Mouse (Mus musculus): ENCODE measurements around the gene Gm7579. TPM values are rescaled to one million over a fixed set of nuclear protein-coding genes. Genes with fewer than 3 reads are reported as not detected.

The Gm7579 gene
- polyA plus RNA-seq (2015; fragmentation: Illumina TruSeq; extraction: RNeasy Lipid Tissue Mini Kit (QIAGEN cat#74804); ENCODE audit: insufficient read depth, low replicate concordance), result not detected

GRCm38 (mm10) chr7:142211559-142211958 is at the start of gene Gm7579:
Gene Gm7579, plus strand, starts transcription at chr7:142211859.

GRCm38 (mm10) chr7:142165639-142166038 is 46.0 kb upstream of the Gm7579 start, which contains the start of gene Gm4553:
Gene Gm4553, minus strand, starts transcription at chr7:142165739.

GRCm38 (mm10) chr7:142175905-142176304 is 35.8 kb upstream of the Gm7579 start, which contains the start of gene Krtap5-2:
Gene Krtap5-2, minus strand, starts transcription at chr7:142176005.

DNA sequence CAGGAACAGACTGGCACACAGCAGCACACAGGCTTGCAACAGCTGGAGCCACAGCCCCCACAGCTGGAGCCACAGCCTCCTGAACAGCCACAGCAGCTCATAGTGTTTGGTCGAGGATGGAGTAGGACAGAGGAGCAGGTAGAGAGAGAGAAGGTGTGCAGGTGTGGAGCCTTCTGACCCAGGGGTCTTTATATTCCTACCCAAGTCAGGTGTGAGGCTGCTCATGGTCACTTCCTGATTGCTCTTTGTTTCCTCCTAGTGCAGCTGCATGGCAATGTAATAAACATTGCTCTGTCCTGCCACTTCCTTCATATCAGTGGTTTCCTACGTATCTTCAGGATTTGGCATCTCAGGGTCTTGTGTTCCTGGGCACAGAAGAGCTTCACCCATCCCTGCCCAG is 21.4 kb upstream of the Gm7579 start, which contains the start of gene Gm10153:
Gene Gm10153, minus strand, starts transcription at position 101 of the 400 bp plus-strand sequence.

GRCm38 (mm10) chr7:142201064-142201463 is 10.6 kb upstream of the Gm7579 start, which contains the start of gene Krtap5-3:
Gene Krtap5-3, plus strand, starts transcription at chr7:142201364.

DNA sequence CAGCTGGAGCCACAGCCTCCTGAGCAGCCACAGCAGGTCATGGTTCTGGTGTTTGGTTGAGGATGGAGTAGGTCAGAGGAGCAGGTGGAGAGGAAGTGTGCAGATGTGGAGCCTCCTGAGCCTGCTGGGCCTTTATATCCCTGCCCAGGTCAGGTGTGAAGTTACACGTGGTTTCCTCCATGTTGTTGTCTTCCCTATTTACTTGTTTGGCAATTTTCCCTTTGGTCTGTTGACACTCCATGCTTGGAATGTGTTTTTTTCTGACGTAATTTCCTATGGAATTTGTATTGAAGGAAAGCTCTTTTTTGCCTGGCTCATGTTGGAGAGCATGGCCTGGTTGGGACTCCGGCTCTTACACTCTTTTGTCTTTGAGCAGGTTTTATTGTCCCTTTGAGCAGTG is 18.2 kb downstream of the Gm7579 start, which contains the start of gene Krtap5-5:
Gene Krtap5-5, minus strand, starts transcription at position 101 of the 400 bp plus-strand sequence.

DNA sequence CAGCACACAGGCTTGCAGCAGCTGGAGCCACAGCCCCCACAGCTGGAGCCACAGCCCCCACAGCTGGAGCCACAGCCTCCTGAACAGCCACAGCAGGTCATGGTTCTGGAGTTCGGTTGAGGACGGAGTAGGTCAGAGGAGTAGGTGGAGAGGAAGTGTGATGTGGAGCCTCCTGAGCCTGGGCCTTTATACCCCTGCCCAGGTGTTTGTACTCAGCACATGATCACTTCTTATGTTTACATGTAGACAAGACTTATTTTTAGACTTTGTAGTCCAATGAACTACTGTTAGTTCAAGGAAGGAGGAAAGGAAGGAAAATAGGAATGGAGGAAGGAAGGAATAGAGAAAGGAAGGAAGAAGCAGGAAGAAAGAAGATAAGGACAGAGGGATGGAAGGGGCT is 29.3 kb downstream of the Gm7579 start, which contains the start of gene Gm40460:
Gene Gm40460, minus strand, starts transcription at position 101 of the 400 bp plus-strand sequence.

DNA sequence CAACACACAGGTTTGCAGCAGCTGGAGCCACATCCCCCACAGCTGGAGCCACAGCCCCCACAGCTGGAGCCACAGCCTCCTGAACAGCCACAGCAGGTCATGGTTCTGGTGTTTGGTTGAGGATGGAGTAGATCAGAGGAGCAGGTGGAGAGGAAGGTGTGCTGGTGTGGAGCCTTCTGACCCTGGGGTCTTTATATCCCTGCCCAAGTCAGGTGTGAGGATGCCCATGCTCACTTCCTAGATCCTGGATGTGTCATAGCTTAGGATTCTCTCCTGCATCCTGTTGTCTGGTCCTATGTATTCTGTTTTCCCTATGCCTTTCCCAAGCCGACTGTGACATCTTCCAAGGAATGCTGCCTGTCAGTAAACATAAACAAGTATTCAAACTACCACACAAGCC is 46.6 kb downstream of the Gm7579 start, which contains the start of gene Gm2431:
Gene Gm2431, minus strand, starts transcription at position 101 of the 400 bp plus-strand sequence.

Other genes with a start within 250 kb of the Gm7579 start
- 34.7 TPM for gene Mob2, start 150.8 kb upstream of the Gm7579 start, polyA plus RNA-seq (2015; fragmentation: Illumina TruSeq; extraction: RNeasy Lipid Tissue Mini Kit (QIAGEN cat#74804); ENCODE audit: insufficient read depth, low replicate concordance)
- gene Dusp8, start 116.0 kb upstream of the Gm7579 start, polyA plus RNA-seq (2015; fragmentation: Illumina TruSeq; extraction: RNeasy Lipid Tissue Mini Kit (QIAGEN cat#74804); ENCODE audit: insufficient read depth, low replicate concordance), result 0.88 TPM
- not detected for gene Gm45618, start 91.1 kb upstream of the Gm7579 start, polyA plus RNA-seq (2015; fragmentation: Illumina TruSeq; extraction: RNeasy Lipid Tissue Mini Kit (QIAGEN cat#74804); ENCODE audit: insufficient read depth, low replicate concordance)
- not detected for gene Gm39115, start 75.8 kb upstream of the Gm7579 start, polyA plus RNA-seq (2015; fragmentation: Illumina TruSeq; extraction: RNeasy Lipid Tissue Mini Kit (QIAGEN cat#74804); ENCODE audit: insufficient read depth, low replicate concordance)
- not detected for gene Gm45337, start 67.3 kb upstream of the Gm7579 start, polyA plus RNA-seq (2015; fragmentation: Illumina TruSeq; extraction: RNeasy Lipid Tissue Mini Kit (QIAGEN cat#74804); ENCODE audit: insufficient read depth, low replicate concordance)
- not detected for gene Gm29735, start 54.7 kb upstream of the Gm7579 start, polyA plus RNA-seq (2015; fragmentation: Illumina TruSeq; extraction: RNeasy Lipid Tissue Mini Kit (QIAGEN cat#74804); ENCODE audit: insufficient read depth, low replicate concordance)
- gene Gm4553, start 46.1 kb upstream of the Gm7579 start, polyA plus RNA-seq (2015; fragmentation: Illumina TruSeq; extraction: RNeasy Lipid Tissue Mini Kit (QIAGEN cat#74804); ENCODE audit: insufficient read depth, low replicate concordance), result not detected
- gene Krtap5-2, start 35.9 kb upstream of the Gm7579 start, polyA plus RNA-seq (2015; fragmentation: Illumina TruSeq; extraction: RNeasy Lipid Tissue Mini Kit (QIAGEN cat#74804); ENCODE audit: insufficient read depth, low replicate concordance), result not detected
- not detected for gene Gm10153, start 21.5 kb upstream of the Gm7579 start, polyA plus RNA-seq (2015; fragmentation: Illumina TruSeq; extraction: RNeasy Lipid Tissue Mini Kit (QIAGEN cat#74804); ENCODE audit: insufficient read depth, low replicate concordance)
- not detected for gene Krtap5-3, start 10.5 kb upstream of the Gm7579 start, polyA plus RNA-seq (2015; fragmentation: Illumina TruSeq; extraction: RNeasy Lipid Tissue Mini Kit (QIAGEN cat#74804); ENCODE audit: insufficient read depth, low replicate concordance)
- gene Krtap5-5, start 18.1 kb downstream of the Gm7579 start, polyA plus RNA-seq (2015; fragmentation: Illumina TruSeq; extraction: RNeasy Lipid Tissue Mini Kit (QIAGEN cat#74804); ENCODE audit: insufficient read depth, low replicate concordance), result not detected
- gene Gm40460, start 29.2 kb downstream of the Gm7579 start, polyA plus RNA-seq (2015; fragmentation: Illumina TruSeq; extraction: RNeasy Lipid Tissue Mini Kit (QIAGEN cat#74804); ENCODE audit: insufficient read depth, low replicate concordance), result not detected
- gene Gm2431, start 46.5 kb downstream of the Gm7579 start, polyA plus RNA-seq (2015; fragmentation: Illumina TruSeq; extraction: RNeasy Lipid Tissue Mini Kit (QIAGEN cat#74804); ENCODE audit: insufficient read depth, low replicate concordance), result not detected
- gene Gm4559, start 62.5 kb downstream of the Gm7579 start, polyA plus RNA-seq (2015; fragmentation: Illumina TruSeq; extraction: RNeasy Lipid Tissue Mini Kit (QIAGEN cat#74804); ENCODE audit: insufficient read depth, low replicate concordance), result not detected
- not detected for gene Krtap5-1, start 85.3 kb downstream of the Gm7579 start, polyA plus RNA-seq (2015; fragmentation: Illumina TruSeq; extraction: RNeasy Lipid Tissue Mini Kit (QIAGEN cat#74804); ENCODE audit: insufficient read depth, low replicate concordance)
- gene Krtap5-4, start 91.7 kb downstream of the Gm7579 start, polyA plus RNA-seq (2015; fragmentation: Illumina TruSeq; extraction: RNeasy Lipid Tissue Mini Kit (QIAGEN cat#74804); ENCODE audit: insufficient read depth, low replicate concordance), result not detected
- gene Ifitm10, start 161.9 kb downstream of the Gm7579 start, polyA plus RNA-seq (2015; fragmentation: Illumina TruSeq; extraction: RNeasy Lipid Tissue Mini Kit (QIAGEN cat#74804); ENCODE audit: insufficient read depth, low replicate concordance), result 3.0 TPM
- gene Gm49369, start 170.8 kb downstream of the Gm7579 start, polyA plus RNA-seq (2015; fragmentation: Illumina TruSeq; extraction: RNeasy Lipid Tissue Mini Kit (QIAGEN cat#74804); ENCODE audit: insufficient read depth, low replicate concordance), result 0.93 TPM
- gene Ctsd, start 176.2 kb downstream of the Gm7579 start, polyA plus RNA-seq (2015; fragmentation: Illumina TruSeq; extraction: RNeasy Lipid Tissue Mini Kit (QIAGEN cat#74804); ENCODE audit: insufficient read depth, low replicate concordance), result 310 TPM
- 0.32 TPM for gene Syt8, start 223.0 kb downstream of the Gm7579 start, polyA plus RNA-seq (2015; fragmentation: Illumina TruSeq; extraction: RNeasy Lipid Tissue Mini Kit (QIAGEN cat#74804); ENCODE audit: insufficient read depth, low replicate concordance)
- gene Tnni2, start 229.9 kb downstream of the Gm7579 start, polyA plus RNA-seq (2015; fragmentation: Illumina TruSeq; extraction: RNeasy Lipid Tissue Mini Kit (QIAGEN cat#74804); ENCODE audit: insufficient read depth, low replicate concordance), result 6.7 TPM
- 677 TPM for gene Lsp1, start 248.9 kb downstream of the Gm7579 start, polyA plus RNA-seq (2015; fragmentation: Illumina TruSeq; extraction: RNeasy Lipid Tissue Mini Kit (QIAGEN cat#74804); ENCODE audit: insufficient read depth, low replicate concordance)

All from spleen, adult 10 weeks (tissue).